Mouse (Mus musculus): ENCODE results near the gene Pnpla1. TPM values are rescaled to one million over a fixed set of nuclear protein-coding genes. Genes with fewer than 3 reads are reported as not detected.
A peak's percentile ranks its signal among the peaks of the same experiment; 100 is the strongest.
"Not testable (repeated sequence)": the region's sequence is repeated elsewhere in the genome, so short reads cannot be mapped to it uniquely, and the experiment has no call there.

Gene Pnpla1
- total RNA-seq, 1 experiment from 2014 or later, result not detected

GRCm38 (mm10) chr17:28834676-28835075, 23.5 kb upstream of the Pnpla1 start:
- ATAC-seq (replicated peaks; ENCODE audit: insufficient number of reproducible peaks, low FRiP score, low TSS enrichment, poor library complexity, severe bottlenecking), result no peak

DNA sequence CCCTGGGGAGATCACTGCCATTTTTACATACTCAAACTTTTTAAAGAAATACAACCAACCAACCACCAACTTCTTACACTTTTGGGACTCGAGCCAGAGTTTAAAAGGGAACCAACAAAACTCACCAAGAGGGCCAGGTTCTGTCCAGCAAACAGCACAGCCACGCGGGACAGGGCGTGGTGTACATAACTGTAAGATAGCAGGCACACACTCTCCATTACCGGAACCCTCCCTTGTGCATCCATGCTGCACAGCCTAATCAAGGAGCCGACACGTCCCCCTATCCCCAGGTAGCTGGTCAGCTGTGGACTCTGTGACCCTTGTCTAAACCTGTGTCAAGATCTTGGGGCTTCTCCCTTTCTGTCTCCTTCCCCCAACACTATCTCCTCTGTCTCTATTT, 20.4 kb upstream of the Pnpla1 start:
- no peak for ATAC-seq (replicated peaks; ENCODE audit: insufficient number of reproducible peaks, low FRiP score, low TSS enrichment, poor library complexity, severe bottlenecking)

DNA sequence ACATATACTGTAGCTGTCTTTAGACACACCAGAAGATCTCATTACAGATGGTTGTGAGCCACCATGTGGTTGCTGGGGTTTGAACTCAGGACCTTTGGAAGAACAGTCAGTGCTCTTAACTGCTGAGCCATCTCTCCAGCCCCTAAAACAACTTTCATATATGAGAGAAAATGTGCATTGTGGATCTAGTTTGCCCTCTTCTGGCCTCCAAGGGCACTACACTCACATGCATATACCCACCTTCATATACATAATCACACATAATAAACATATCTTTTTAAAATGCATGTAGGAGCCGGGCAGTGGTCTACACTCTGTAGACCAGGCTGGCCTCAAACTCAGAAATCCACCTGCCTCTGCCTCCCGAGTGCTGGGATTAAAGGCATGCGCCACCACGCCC, 16.3 kb upstream of the Pnpla1 start:
- ATAC-seq (replicated peaks; ENCODE audit: insufficient number of reproducible peaks, low FRiP score, low TSS enrichment, poor library complexity, severe bottlenecking), result not testable (repeated sequence)

DNA sequence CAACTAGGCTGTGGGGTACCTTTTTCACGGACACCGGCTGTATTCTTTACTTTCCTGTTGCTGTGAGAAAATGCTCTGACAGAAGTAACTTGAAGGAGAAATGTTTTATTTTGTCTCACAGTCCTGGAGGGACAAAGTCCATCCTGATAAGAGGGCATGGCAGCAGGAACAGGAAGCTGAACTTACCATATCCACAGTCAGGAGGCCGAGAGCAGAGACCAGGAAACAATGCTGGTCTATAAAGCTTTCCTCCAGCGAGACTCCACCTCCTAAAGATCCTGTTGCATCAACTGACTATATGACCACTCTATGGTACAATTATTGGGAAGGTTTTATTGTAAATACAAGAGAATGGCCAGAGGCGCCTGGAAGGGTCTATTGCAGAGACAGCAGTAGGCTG, 14.5 kb upstream of the Pnpla1 start:
- ATAC-seq (replicated peaks; ENCODE audit: insufficient number of reproducible peaks, low FRiP score, low TSS enrichment, poor library complexity, severe bottlenecking), result no peak

- ATAC-seq (replicated peaks; ENCODE audit: insufficient number of reproducible peaks, low FRiP score, low TSS enrichment, poor library complexity, severe bottlenecking), result no peak
These were observed 11.1 kb upstream of the Pnpla1 start for GRCm38 (mm10) chr17:28846974-28847617.

DNA sequence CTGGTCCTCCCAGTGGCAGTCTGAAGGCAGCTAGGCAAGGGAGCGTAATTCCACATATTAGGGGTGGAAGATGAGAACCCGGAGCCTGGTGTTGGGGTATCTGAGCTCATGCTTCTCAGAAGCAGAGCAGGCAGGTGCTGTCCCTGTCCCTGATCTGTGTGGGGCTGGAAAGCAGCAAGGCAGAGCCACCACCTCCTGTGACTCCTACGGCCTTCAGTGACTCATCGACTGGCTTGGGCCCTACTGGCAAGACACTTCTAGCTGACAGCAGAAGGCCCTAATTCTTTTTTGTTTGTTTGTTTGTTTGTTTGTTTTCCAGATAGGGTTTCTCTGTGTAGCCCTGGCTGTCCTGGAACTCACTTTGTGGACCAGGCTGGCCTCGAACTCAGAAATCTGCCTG, 7.7 kb upstream of the Pnpla1 start:
- ATAC-seq (replicated peaks; ENCODE audit: insufficient number of reproducible peaks, low FRiP score, low TSS enrichment, poor library complexity, severe bottlenecking), result no peak

DNA sequence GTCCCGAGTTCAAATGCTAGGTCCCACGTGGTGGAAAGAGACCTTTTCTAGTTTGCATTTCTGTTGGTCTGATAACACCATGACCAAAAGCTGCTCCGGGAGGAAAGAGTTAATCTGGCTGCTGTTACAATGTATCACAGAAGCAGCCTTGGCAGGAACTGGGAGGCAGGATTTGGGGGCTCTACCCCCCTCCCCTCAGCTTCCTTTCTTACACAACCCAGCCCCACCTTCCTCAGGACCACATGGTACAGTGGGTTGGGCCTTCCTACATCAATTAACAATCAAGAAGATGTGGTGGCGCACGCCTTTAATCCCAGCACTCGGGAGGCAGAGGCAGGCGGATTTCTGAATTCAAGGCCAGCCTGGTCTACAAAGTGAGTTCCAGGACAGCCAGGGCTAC, 3.8 kb upstream of the Pnpla1 start:
- ATAC-seq (replicated peaks; ENCODE audit: insufficient number of reproducible peaks, low FRiP score, low TSS enrichment, poor library complexity, severe bottlenecking), result no peak

DNA sequence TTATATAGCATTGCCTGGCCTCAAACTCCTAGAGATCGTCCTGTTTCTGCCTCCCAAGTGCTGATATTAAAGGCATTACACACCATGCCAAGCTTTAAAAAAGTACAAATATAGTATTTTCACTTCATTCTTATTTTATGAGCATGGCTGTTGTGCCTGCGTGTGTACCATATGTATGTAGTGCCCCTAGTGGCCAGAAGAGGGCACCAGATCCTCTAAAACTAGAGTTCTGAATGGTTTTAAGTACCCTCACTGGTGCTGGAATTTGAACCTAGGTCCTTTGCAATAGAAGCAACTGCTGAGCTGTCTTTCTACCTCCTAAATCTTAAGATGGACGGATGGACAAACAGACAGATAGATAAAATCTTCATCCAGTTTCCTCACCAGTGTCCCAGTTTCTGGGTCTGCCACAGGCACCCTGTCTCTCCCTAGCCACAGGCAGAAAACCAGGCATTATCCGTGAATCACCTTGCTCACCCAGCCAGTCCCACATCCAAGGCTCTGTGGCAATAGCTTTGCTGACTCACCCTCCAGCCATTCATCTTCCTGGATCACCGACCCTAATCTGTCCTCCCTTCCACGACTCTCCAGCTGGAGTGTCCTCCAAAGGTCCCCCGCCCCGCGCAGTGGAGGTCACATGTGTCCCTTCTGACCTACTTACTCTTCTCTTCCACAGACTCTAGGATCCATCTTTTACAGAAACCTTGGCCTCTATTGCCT, 2.9 kb upstream of the Pnpla1 start:
- no peak for ATAC-seq (replicated peaks; ENCODE audit: insufficient number of reproducible peaks, low FRiP score, low TSS enrichment, poor library complexity, severe bottlenecking)

DNA sequence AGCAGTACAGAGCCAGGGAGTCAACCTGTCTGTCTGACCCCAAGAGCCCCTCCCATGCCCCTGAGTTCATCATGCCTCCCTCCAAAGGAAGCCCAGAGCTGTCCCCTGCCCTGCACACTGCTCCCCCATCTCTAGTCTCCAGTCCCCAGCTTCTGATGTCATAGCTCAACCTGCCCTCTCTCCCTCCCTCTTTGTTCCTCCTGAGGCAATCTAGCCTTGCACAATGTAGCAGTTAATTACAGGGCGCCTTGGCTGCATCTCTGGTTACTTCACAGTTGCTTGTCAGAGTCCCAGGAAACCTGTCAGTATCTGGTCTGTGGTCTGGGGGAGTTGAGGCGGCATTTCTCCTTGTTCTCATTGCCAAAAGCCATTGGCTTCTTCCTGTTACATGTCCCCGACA, 2.2 kb upstream of the Pnpla1 start:
- peak; percentile 63 for ATAC-seq (replicated peaks; ENCODE audit: insufficient number of reproducible peaks, low FRiP score, low TSS enrichment, poor library complexity, severe bottlenecking)

DNA sequence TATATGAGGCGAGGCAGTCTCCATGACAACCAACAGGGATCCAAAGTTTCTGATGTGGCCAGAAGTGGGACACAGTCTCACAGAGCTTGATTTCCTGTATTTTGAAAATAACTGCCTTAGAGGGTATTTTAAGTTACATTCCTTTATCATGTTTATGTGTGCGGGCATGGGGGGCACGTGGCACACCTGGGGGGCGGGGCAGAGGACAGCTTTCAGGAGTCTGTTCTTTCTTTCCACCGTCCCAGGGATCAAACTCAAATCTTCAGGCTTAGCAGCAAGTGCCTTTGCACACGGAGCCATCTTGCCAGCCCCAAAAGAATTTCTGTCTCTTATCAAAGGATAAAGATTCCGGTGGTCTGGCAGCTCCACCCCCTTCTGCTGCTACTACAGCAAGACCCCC, 5.7 kb downstream of the Pnpla1 start:
- no peak for ATAC-seq (replicated peaks; ENCODE audit: insufficient number of reproducible peaks, low FRiP score, low TSS enrichment, poor library complexity, severe bottlenecking)

DNA sequence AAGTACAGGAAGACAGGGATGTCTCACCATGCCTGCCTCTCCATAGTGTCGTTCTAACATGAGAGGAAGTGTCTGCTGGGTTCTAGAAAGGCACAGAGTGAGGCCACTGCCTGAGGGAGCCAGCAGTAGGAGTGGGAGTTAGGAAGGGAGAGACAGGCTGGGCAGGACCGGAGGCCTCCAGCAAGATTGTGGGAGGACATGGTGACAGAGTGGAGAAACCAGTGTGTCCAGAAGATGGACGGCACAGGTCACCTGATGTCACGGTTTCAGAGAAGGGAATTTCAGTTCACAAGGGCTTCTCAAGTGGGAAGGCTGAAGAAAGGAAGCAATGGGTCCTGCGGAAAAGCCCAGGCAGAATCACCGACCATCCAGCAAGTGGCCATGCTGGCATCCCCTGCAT, 6.3 kb downstream of the Pnpla1 start:
- no peak for ATAC-seq (replicated peaks; ENCODE audit: insufficient number of reproducible peaks, low FRiP score, low TSS enrichment, poor library complexity, severe bottlenecking)

DNA sequence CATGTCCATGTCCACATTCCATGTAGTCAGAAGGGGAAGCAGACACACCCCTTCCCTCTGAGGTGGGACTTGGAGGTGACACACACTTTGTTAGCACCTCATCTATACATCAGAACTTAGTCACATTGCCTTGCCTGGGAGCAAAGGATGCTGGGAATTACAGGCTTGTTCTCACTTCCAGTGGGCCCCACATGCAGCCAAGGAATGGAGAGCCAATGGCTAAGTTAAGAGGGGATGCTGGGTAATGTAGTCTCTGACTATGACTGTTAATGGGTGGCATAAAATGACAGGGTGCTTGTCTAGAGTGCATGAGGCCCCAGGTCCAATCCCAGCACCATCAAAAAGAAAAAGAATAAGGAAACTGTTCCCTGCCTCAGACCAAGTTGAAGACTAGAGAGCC, 8.7 kb downstream of the Pnpla1 start:
- ATAC-seq (replicated peaks; ENCODE audit: insufficient number of reproducible peaks, low FRiP score, low TSS enrichment, poor library complexity, severe bottlenecking), result no peak

- ATAC-seq (replicated peaks; ENCODE audit: insufficient number of reproducible peaks, low FRiP score, low TSS enrichment, poor library complexity, severe bottlenecking), result peak; percentile 62; the same call in 1 of the 2 replicates
These were observed 9.2 kb downstream of the Pnpla1 start for GRCm38 (mm10) chr17:28867381-28867780.

- no peak for ATAC-seq (replicated peaks; ENCODE audit: insufficient number of reproducible peaks, low FRiP score, low TSS enrichment, poor library complexity, severe bottlenecking)
These were observed 11.3 kb downstream of the Pnpla1 start for GRCm38 (mm10) chr17:28869412-28870110.

DNA sequence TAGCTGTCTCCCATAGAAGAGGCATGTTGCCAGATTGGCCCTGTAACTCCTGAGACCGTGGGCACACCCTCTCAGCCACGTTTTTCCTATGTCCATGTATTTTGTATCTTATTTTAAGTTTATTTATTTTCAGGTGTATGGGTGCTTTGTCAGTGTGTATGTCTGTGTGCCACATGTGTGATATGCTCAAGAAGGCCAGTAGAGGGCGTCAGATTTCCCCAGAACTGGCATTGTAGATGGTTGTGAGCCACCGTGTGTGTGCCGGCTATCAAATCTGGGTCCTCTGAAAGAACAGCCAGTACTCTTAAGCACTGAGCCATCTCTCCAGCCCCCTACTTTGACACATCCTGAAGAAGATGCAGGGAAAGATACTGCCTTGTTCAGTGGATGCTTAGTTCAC, 12.2 kb downstream of the Pnpla1 start:
- no peak for ATAC-seq (replicated peaks; ENCODE audit: insufficient number of reproducible peaks, low FRiP score, low TSS enrichment, poor library complexity, severe bottlenecking)

DNA sequence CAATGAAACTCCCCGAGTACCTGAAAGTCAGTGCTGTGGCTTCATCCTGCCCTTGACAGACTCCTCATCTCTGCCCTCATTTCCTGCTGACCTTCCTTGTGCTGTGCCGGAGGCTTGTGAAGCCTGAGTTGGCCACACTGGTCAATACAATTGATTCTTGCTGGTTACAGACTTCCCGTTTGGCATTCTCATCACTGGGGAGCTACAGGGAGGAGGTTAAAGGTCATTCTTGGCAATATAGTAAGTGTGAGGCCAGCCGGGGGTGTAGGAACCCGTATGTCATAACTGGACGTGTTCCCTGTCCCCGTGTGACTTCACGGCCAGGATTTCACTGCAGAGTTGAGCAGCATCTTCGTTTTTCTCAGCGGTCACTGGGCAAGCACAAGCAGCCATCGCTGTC, 13.6 kb downstream of the Pnpla1 start:
- ATAC-seq (replicated peaks; ENCODE audit: insufficient number of reproducible peaks, low FRiP score, low TSS enrichment, poor library complexity, severe bottlenecking), result no peak

GRCm38 (mm10) chr17:28872322-28872721, 14.1 kb downstream of the Pnpla1 start:
- ATAC-seq (replicated peaks; ENCODE audit: insufficient number of reproducible peaks, low FRiP score, low TSS enrichment, poor library complexity, severe bottlenecking), result no peak

GRCm38 (mm10) chr17:28874216-28874615, 16.0 kb downstream of the Pnpla1 start:
- ATAC-seq (replicated peaks; ENCODE audit: insufficient number of reproducible peaks, low FRiP score, low TSS enrichment, poor library complexity, severe bottlenecking), result no peak

- no peak for ATAC-seq (replicated peaks; ENCODE audit: insufficient number of reproducible peaks, low FRiP score, low TSS enrichment, poor library complexity, severe bottlenecking)
These were observed 16.6 kb downstream of the Pnpla1 start for GRCm38 (mm10) chr17:28874825-28875224.

DNA sequence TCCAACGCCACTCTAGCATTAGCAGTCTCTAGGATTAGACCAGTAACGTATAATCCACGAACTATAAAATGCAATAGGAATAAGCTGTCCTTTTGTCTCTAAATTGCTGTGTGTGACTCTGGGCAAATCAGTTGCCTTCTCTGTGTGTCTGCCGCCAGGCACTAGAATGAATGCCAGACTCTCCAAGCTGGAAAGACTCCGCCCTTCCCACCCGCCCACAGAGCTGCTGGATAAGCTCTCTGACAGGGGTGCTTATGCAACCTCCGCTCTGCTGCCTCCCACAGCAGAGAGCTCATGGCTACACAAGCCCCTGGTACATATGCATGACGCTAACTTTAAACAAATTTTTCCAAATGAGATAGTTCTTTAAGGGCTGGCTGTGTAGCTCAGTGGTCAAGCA, 17.1 kb downstream of the Pnpla1 start:
- no peak for ATAC-seq (replicated peaks; ENCODE audit: insufficient number of reproducible peaks, low FRiP score, low TSS enrichment, poor library complexity, severe bottlenecking)

All from monocyte, adult 5-6 weeks (primary cell).